Mouse (Mus musculus) lung, embryonic 15.5 days (tissue): ENCODE results near the gene Pidd1. TPM values are rescaled to one million over a fixed set of nuclear protein-coding genes. Genes with fewer than 3 reads are reported as not detected.

ENCODE experiments used
- ATAC-seq: fragments of 200-750 bp; cut with Nextera tagmentation; 2 replicates; pipeline ENCODE4 v1.8.0; 2017; ENCODE audit warnings: moderate number of reproducible peaks, borderline replicate concordance; ENCODE audit not compliant: low FRiP score, low TSS enrichment; ENCODE audit errors: extremely low read depth
- H3K27ac ChIP-seq: fragments of 300-500 bp; sonication (generic); 2 replicates; pipeline ENCODE4 v1.5.1; 2015; ENCODE audit warnings: moderate library complexity, mild to moderate bottlenecking, inconsistent platforms
- H3K27me3 ChIP-seq: fragments of 300-500 bp; sonication (generic); 2 replicates; pipeline ENCODE4 v1.6.1; 2015; ENCODE audit warnings: inconsistent platforms
- H3K36me3 ChIP-seq: fragments of 300-500 bp; sonication (generic); 2 replicates; pipeline ENCODE4 v1.6.1; 2015; ENCODE audit warnings: inconsistent platforms
- H3K4me1 ChIP-seq: fragments of 300-500 bp; sonication (generic); 2 replicates; pipeline ENCODE4 v1.6.1; 2015; ENCODE audit warnings: inconsistent platforms
- H3K4me2 ChIP-seq: fragments of 300-500 bp; sonication (generic); 2 replicates; pipeline ENCODE4 v1.6.1; 2015; ENCODE audit warnings: inconsistent platforms, mild to moderate bottlenecking, moderate library complexity
- H3K4me3 ChIP-seq: fragments of 300-500 bp; sonication (generic); 2 replicates; pipeline ENCODE4 v1.5.1; 2015; ENCODE audit warnings: mild to moderate bottlenecking, inconsistent platforms
- H3K9ac ChIP-seq: fragments of 300-500 bp; sonication (generic); 2 replicates; pipeline ENCODE4 v1.6.1; 2015; ENCODE audit warnings: inconsistent platforms
- H3K9me3 ChIP-seq: fragments of 300-500 bp; sonication (generic); 2 replicates; pipeline ENCODE4 v1.6.1; 2016; ENCODE audit warnings: inconsistent platforms
- WGBS: fragments of 180-500 bp; shearing (Covaris S2); methylation state at CpG from one replicate; pipeline ENCODE4 v1.1.7; 2015; 5-methylcytosine and 5-hydroxymethylcytosine counted together
- polyA plus RNA-seq: library from polyadenylated mRNA; unstranded; fragments of >200 nt; fragmentation: Nextera tagmentation; extraction: Ambion mirVana; gene quantifications from 2 replicates; pipeline ENCODE4 v1.2.1, GENCODE M21; 2015

Gene Pidd1
- polyA plus RNA-seq, 1 experiment from 2014 or later = 15.8 TPM

DNA sequence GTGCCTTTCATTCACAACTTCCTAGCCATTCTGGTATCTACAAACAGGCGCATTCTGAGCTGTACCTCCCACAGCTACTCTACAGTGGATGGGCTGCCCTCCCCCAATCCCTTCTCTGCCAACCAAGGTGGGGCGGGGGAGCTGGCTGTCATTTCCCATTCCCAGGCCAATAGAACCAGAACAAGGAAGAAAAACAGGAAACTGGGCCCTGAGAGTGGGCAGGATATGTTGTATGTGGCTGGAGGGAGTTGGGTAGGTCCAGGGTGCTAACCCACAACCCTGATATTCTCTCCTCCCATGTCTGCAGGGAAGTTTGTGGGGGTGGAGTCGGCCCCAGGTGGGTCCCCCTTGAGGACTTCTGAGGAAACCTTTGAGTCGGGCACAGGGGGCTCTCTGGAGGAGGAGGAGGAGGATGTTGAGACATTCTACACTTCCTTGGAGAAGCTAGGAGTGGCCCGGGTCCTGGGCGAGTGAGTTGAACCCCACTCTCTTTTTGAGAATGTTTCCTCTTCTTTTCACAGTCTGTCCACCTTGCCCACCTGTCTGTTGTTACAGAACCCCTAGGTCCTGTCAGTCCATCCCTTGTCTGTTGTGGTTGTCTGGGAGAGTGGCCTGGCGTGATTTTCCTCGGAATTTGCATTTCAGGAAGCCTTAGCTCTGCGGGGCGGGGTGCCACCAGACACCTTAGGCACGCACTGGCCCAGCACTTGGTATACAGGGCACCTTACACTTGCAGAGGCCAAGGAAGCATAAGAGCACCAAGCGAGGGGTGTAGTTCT is 20.2 kb upstream of the Pidd1 start:
- no peak for ATAC-seq
- H3K27me3 ChIP-seq = peaks cover 55% of the 10 kb centered on the region
- H3K27ac ChIP-seq = peak overlapping the region; percentile 72
- peak overlapping the region; percentile 15; the same call in 1 of the 2 replicates for H3K9ac ChIP-seq
- no peaks in the 10 kb centered on the region for H3K9me3 ChIP-seq
- H3K4me3 ChIP-seq = peak overlapping the region; percentile 27
- H3K4me2 ChIP-seq = peak overlapping the region; percentile 48
- 34% methylated on average over 12 of the region's 12 CpGs for WGBS
- peaks cover 77% of the 10 kb centered on the region for H3K4me1 ChIP-seq
- H3K36me3 ChIP-seq = no peaks in the 10 kb centered on the region

GRCm38 (mm10) chr7:141462333-141462821 is 18.6 kb upstream of the Pidd1 start:
- peaks cover 66% of the 10 kb centered on the region for H3K4me1 ChIP-seq
- peak overlapping the region; percentile 51 for H3K4me3 ChIP-seq
- H3K27ac ChIP-seq = 0 out of 2 replicates have a peak overlapping the region, but pooled peaks have one; percentile 53
- 0 out of 2 replicates have a peak, but pooled peaks cover 3% of the 10 kb centered on the region for H3K36me3 ChIP-seq
- H3K9ac ChIP-seq = peak overlapping the region; percentile 61
- 14% methylated on average over 5 of the region's 5 CpGs for WGBS
- peaks cover 55% of the 10 kb centered on the region for H3K27me3 ChIP-seq
- H3K9me3 ChIP-seq = no peaks in the 10 kb centered on the region
- ATAC-seq = no peak
- H3K4me2 ChIP-seq = peak overlapping the region; percentile 91

DNA sequence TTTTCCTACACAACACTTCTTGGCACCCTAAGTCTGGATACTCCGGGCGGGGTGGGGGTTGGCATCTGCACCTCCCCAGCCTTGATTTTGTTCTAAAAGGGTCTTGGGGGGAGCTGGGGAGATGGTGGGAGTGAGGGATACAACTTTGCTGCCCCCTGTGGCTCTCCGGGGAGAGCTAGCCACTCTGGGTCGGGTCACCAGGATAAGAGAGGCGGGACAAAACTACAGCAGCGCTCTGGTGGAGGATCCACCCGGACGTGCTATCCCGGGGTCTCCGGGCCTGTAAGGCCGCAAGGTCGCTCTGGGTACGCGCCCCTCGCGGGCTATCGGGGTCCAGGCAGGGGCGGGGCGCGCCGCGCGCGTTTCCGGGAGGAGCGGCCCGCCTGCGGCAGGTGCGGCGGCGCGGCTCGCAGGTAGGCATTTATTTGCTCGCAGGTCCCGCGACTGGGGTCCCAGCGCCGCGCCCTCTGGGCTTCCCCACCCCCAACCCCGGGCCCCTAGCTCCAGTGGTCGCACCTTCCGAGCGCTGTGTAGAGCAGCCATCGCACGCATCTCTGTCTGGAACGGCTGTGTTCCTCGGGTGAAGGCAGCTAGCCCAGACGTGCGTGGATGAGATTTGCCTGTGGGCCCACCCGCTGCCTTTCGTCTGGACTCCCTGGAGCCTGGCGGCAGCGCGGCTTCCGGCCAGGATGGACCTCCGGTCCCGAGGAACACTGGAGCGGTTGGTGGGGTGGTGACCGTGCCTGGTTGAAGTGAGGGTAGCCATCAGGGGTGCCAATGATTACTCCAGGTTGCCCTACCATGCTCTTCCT is 17.9 kb upstream of the Pidd1 start:
- H3K27ac ChIP-seq = peak overlapping the region; percentile 53
- ATAC-seq = no peak
- H3K4me3 ChIP-seq = peak overlapping the region; percentile 51
- H3K27me3 ChIP-seq = peaks cover 55% of the 10 kb centered on the region
- no peaks in the 10 kb centered on the region for H3K9me3 ChIP-seq
- peak overlapping the region; percentile 61 for H3K9ac ChIP-seq
- H3K4me1 ChIP-seq = peaks cover 62% of the 10 kb centered on the region
- 3% methylated on average over 59 of the region's 59 CpGs for WGBS
- 0 out of 2 replicates have a peak, but pooled peaks cover 3% of the 10 kb centered on the region for H3K36me3 ChIP-seq
- peak overlapping the region; percentile 91 for H3K4me2 ChIP-seq

DNA sequence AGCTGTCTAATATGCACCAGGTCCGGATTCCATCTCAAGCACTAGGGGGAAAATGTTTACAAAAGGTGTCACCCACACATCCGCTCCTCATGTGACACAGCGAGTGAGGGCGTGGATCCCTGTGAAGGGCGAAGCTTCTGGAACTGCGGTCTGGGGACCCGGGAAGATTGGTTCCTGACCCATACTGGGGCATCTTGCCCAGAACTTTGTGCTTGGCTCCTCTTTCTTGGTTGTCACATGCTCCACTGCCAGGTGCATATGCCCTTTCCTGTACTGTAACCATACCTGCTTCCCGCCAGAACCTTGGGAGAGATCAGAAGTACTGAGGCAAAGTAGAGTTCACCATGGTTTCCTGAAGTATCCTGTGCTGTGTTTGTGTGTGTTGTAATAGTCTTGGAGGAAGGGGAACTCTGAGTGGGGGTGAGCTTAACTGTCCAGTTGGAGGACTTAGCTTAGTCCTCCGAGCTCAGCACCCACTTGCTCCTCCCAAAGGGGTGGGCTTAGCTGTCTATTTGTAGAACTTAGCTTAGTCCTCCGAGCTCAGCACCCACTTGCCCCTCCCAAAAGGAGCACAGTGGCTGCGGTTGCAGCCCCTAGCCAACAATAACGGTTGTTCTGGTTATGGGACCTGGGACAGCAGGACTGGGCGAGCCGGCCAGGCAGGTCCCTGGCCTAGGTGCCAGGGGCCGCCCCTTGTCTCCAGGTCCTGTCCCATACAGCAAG is 16.7 kb upstream of the Pidd1 start, which contains the start of gene Cracr2b:
Gene Cracr2b, plus strand, starts transcription at position 704 of the 723 bp plus-strand sequence.
- H3K9ac ChIP-seq = peak within 1 kb of the TSS; percentile 61
- 39% methylated on average over 15 of the region's 15 CpGs for WGBS
- H3K4me2 ChIP-seq = peak within 1 kb of the TSS; percentile 91
- H3K4me3 ChIP-seq = peak within 1 kb of the TSS; percentile 51
- H3K27me3 ChIP-seq = peaks cover 55% of the 10 kb centered on the region
- peaks cover 65% of the 10 kb centered on the region for H3K4me1 ChIP-seq
- 0 out of 2 replicates have a peak, but pooled peaks cover 3% of the 10 kb centered on the region for H3K36me3 ChIP-seq
- H3K9me3 ChIP-seq = no peaks in the 10 kb centered on the region
- H3K27ac ChIP-seq = peak within 1 kb of the TSS; percentile 53
- ATAC-seq = no peak

DNA sequence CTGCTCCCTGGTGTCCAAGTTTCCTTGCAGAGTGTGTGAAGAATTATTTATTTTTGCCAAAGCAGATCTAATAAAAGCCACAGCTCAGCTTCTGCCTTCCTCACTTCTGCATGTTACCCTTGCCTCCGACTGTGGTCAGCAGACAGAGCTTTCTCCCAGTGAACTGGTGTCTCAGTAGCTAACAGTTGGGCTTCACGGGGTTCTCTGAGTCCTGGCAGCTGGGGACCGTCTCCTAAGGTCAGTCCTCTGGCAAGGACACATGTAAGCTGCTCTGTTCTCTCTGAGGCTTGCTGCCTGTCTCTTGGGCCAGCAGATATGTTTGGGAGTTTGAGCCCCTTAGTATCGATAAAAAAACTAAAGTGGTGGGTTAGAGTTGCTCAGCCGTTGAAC is 16.2 kb upstream of the Pidd1 start:
- Histone ChIP-seq H3K27ac (no peak overlapping the region), H3K9ac (no peak overlapping the region), H3K27me3 (peaks cover 53% of the 10 kb centered on the region), H3K4me3 (no peak overlapping the region), H3K4me1 (peaks cover 63% of the 10 kb centered on the region), H3K36me3 (0 out of 2 replicates have a peak, but pooled peaks cover 3% of the 10 kb centered on the region), H3K4me2 (no peak overlapping the region), H3K9me3 (no peaks in the 10 kb centered on the region)
- no peak for ATAC-seq
- WGBS = 37% methylated on average over 5 of the region's 5 CpGs

DNA sequence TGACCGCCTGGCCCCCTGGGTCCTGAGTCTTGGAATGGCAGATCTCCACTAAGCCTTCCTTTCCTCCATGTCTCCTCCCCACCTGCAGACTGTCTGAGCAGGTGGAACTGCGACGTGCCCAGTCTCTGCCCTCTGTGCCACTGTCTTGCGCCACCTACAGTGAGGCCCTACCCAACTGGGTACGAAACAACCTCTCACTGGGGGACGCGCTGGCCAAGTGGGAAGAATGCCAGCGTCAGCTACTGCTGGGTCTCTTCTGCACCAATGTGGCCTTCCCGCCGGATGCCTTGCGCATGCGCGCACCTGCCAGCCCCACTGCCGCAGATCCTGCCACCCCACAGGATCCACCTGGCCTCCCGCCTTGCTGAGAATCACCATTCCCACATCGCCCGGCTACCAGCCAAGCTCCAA is 15.5 kb upstream of the Pidd1 start:
- Histone ChIP-seq H3K9ac (no peak overlapping the region), H3K4me3 (no peak overlapping the region), H3K4me1 (peaks cover 62% of the 10 kb centered on the region), H3K9me3 (no peaks in the 10 kb centered on the region), H3K27ac (no peak overlapping the region), H3K4me2 (no peak overlapping the region), H3K36me3 (0 out of 2 replicates have a peak, but pooled peaks cover 3% of the 10 kb centered on the region), H3K27me3 (peaks cover 46% of the 10 kb centered on the region)
- WGBS = 89% methylated on average over 17 of the region's 17 CpGs
- no peak for ATAC-seq

DNA sequence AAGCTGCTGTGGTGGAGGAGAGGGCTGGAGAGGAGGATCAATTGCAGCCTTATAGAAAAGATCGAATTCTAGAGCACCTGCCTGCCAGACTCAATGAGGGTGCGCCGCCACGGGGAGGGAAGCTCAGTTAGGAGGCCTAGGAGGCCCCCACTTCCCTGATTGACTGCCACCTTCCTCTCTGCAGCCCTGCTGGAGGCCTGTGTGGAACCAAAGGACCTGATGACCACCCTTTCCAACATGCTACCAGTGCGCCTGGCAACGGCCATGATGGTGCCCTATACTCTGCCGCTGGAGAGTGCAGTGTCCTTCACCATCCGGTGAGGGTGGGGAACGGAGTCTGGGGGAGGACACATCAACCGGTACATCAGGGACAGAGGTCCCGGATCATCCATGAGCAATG is 14.8 kb upstream of the Pidd1 start:
- 88% methylated on average over 11 of the region's 11 CpGs for WGBS
- no peak overlapping the region for H3K9ac ChIP-seq

DNA sequence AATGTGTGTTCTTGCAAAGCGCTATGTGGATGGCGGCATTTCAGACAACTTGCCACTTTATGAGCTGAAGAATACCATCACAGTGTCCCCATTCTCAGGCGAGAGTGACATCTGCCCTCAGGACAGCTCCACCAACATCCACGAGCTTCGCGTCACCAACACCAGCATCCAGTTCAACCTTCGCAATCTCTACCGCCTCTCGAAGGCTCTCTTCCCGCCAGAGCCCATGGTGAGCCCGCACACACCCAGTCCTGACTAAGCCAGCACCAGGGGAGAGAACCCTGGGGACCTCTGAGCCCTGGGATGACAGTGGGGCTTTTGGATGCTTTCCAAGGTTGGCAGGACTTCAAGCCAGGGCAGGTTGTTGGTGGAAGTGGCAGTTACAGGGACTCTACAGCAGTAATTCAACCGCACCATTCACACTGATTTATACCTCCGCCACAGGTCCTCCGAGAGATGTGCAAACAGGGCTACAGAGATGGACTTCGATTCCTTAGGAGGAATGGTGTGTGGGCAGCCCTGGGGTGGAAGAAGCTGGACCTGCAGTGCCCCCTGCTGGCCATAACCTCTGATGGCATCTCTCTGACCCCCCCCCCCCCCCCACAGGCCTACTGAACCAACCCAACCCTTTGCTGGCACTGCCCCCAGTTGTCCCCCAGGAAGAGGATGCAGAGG is 14.3 kb upstream of the Pidd1 start:
- WGBS = 72% methylated on average over 15 of the region's 15 CpGs
- H3K4me1 ChIP-seq = peaks cover 61% of the 10 kb centered on the region
- no peak for ATAC-seq

More for the DNA sequence above, 14.8 kb upstream of the Pidd1 start:
- peaks cover 40% of the 10 kb centered on the region for H3K27me3 ChIP-seq
- 0 out of 2 replicates have a peak, but pooled peaks cover 3% of the 10 kb centered on the region for H3K36me3 ChIP-seq
- peaks cover 59% of the 10 kb centered on the region for H3K4me1 ChIP-seq
- no peak overlapping the region for H3K27ac ChIP-seq
- no peak overlapping the region for H3K4me2 ChIP-seq
- no peak for ATAC-seq
- H3K4me3 ChIP-seq = no peak overlapping the region
- H3K9me3 ChIP-seq = no peaks in the 10 kb centered on the region

DNA sequence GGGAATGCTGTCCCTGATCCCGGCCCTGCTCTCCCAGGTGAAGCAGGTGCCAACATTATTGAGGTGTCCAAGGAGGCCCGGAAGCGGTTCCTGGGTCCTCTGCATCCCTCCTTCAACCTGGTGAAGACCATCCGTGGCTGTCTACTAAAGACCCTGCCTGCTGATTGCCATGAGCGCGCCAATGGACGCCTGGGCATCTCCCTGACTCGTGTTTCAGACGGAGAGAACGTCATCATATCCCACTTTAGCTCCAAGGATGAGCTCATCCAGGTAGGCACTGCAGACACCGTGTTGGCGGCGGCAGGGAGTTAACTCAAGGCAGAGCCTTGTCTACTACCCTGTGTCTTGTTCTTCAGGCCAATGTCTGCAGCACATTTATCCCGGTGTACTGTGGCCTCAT is 13.4 kb upstream of the Pidd1 start:
- H3K36me3 ChIP-seq = 0 out of 2 replicates have a peak, but pooled peaks cover 5% of the 10 kb centered on the region
- H3K9ac ChIP-seq = no peak overlapping the region
- ATAC-seq = no peak
- H3K27ac ChIP-seq = no peak overlapping the region
- peaks cover 25% of the 10 kb centered on the region for H3K27me3 ChIP-seq
- H3K4me3 ChIP-seq = no peak overlapping the region
- H3K4me2 ChIP-seq = no peak overlapping the region
- H3K9me3 ChIP-seq = no peaks in the 10 kb centered on the region
- peaks cover 57% of the 10 kb centered on the region for H3K4me1 ChIP-seq
- WGBS = 89% methylated on average over 14 of the region's 14 CpGs

More for the DNA sequence above, 14.3 kb upstream of the Pidd1 start:
- Histone ChIP-seq H3K27me3 (peaks cover 34% of the 10 kb centered on the region), H3K4me3 (no peak overlapping the region), H3K9me3 (no peaks in the 10 kb centered on the region), H3K27ac (no peak overlapping the region), H3K36me3 (0 out of 2 replicates have a peak, but pooled peaks cover 3% of the 10 kb centered on the region), H3K4me2 (no peak overlapping the region), H3K9ac (no peak overlapping the region)

GRCm38 (mm10) chr7:141456739-141457138 is 12.9 kb upstream of the Pidd1 start:
- ATAC-seq = no peak
- H3K36me3 ChIP-seq = peaks cover 10% of the 10 kb centered on the region
- H3K4me2 ChIP-seq = peak overlapping the region; percentile 89; the same call in 1 of the 2 replicates
- H3K4me1 ChIP-seq = peaks cover 52% of the 10 kb centered on the region
- H3K9me3 ChIP-seq = no peaks in the 10 kb centered on the region
- peak overlapping the region; percentile 68; the same call in 1 of the 2 replicates for H3K4me3 ChIP-seq
- H3K9ac ChIP-seq = no peak overlapping the region
- H3K27ac ChIP-seq = no peak overlapping the region
- 81% methylated on average over 6 of the region's 6 CpGs for WGBS
- H3K27me3 ChIP-seq = peaks cover 21% of the 10 kb centered on the region
